Mouse (Mus musculus): ENCODE data around the gene Igsf10. TPM values are rescaled to one million over a fixed set of nuclear protein-coding genes. Genes with fewer than 3 reads are reported as not detected.

Igsf10 gene
- polyA plus RNA-seq, 2 experiments from 2014 or later = not detected

DNA sequence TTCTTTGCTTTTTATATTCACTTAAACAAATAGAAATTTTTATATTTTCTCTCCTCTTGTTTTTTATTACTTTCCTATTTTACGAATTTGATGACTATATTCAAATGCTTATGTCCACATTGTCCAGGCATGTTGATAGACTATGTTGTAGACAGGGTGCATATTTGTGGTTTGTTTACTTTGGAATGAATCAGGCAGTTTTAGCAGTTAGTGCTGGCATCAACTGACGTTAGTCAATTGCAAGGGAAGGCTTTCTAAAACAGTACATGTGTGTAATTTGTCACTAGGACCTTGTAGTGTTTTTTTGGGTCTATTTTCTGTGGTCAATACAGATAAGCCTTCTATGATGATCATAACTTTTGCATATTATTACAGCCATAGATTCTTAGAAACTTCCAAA lies 53.6 kb downstream of the Igsf10 start:
- ATAC-seq = no peak

DNA sequence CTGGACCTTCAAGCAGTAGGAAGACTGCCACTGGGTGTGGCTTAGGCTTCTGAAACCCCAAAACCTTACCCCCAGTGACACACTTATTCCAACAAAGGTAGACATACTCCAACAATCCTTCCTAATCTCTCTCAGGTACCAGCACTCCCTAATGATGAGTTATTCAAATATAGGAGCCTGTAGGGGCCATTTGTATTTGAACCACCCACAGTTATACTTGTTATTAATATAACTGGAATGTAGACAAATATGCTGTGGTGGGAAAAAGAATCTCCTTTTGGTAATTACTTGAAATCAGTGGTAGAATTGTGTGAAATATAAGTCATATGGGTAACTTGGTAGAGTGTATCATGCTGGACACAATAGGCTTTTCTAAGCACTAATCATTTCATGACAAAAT lies 65.6 kb downstream of the Igsf10 start:
- ATAC-seq = no peak

GRCm38 (mm10) chr3:59278254-59278533 lies 66.0 kb downstream of the Igsf10 start:
- no peak for ATAC-seq

DNA sequence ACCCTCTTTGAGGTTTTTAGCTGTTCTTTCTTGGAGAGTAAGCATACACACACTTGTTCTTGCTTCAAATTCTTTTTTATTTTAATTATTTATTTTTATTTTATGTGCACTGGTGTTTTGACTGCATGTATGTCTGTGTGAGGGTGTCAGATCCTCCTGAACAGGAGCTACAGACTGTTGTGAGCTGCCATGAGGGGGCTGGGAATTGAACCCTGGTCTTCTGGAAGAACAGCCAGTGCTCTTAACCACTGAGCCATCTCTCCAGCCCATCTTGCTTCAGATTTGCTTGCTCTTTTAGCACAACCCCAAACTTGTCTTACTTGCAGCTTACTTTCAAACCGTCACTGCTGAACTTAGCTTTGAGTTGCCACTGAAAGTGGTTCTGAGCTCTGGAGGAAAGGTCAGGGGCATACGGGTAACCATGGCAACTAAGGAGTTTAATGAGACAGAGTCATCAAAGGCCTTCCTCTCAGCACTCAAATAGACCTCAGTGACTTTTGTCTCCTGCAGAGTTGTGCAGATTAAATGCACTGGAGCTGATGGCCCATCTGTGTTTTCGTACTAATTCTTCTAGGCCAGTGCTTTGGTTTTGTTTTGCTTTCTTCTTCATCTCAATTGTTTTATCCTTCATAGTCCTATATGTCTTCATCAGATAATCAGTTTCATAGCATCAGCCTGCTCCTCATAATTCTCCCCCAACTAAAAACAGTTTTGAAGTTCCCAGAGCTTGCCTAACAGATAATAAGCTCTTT lies 66.5 kb downstream of the Igsf10 start:
- peak; percentile 72 for ATAC-seq

DNA sequence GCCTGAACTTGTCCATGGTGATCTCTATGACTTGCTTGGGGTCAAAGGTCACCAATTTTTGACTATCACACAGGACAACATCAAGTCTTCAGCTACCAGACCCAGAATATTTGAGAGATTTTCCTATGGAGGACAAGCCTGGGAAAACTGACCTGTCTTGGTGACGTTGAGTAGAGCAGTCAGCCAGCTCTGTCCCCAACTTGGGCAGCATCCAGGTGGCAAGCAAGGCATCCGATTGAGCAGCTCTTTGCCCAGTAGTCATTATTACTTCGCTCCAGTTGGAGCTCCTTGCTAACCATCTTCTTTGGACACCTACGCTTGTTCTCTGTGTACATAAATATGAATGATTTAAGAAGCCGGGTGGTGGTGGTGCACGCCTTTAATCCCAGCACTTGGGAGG lies 73.4 kb downstream of the Igsf10 start:
- ATAC-seq = no peak

Other genes with a start within 250 kb of the Igsf10 start
- 10 to 100 TPM; 58.4 to 74.6 TPM for gene Gpr171, start 242.6 kb downstream of the Igsf10 start, polyA plus RNA-seq (2017; shearing (Covaris generic))
- 1 to 10 TPM; 5.0 to 5.1 TPM for gene P2ry14, start 190.8 kb downstream of the Igsf10 start, polyA plus RNA-seq (2017; shearing (Covaris generic))
- gene Gpr87, start 149.3 kb downstream of the Igsf10 start, polyA plus RNA-seq (2017; shearing (Covaris generic)) = not detected
- under 1 TPM; 0.18 to 0.44 TPM for gene P2ry13, start 133.5 kb downstream of the Igsf10 start, polyA plus RNA-seq (2017; shearing (Covaris generic))
- under 1 TPM in 1 of 2 experiments, not detected in 1; 0.79 TPM for gene P2ry12, start 81.5 kb downstream of the Igsf10 start, polyA plus RNA-seq (2017; shearing (Covaris generic))

All from activated CD4-positive, CD25-positive, alpha-beta regulatory T cell, adult 4 months (primary cell).